Mouse (Mus musculus) MEL-GATA-1-ER (cell line): ENCODE measurements around the gene Slc30a4.

ENCODE experiments used
- DNase-seq: peaks from one replicate; pipeline ENCODE4 v3.0.0-alpha.2; 2012; ENCODE audit warnings: low read depth; ENCODE audit errors: extremely low read depth

Gene Slc30a4

DNA sequence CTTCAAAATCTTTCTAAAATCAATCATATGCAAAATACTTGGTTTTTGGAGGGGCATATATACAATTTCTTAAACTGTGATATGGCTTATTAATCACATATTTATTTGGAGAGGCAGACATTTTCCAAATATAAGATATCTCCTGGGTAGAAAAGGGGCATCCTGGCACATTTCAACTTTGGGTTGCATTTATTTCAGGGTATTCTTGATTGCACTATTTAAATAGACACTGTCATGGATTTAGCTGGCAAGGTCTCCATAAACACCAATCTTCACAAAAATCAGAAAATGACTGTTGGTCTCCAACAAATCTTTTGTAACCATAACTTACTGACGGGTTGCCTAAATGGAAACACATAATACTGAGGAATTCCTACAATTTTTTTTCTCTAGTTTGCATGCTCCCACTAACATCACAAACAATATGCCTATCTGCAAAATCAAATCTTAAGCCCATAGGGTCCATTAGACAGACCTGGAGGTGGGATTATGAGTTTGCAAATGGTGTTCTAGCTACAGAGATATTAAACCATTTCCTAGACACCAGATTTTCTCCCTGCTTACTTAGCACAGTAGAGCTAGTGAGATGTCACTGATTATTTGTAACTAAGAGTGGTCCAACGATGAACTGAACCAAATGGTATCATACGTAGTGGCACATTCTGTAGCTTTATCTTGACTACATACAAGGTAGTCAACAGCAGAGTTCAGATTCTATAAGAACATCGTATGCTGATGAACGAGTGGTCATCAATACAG lies 20.9 kb downstream of the Slc30a4 start:
- DNase-seq = no peak

DNA sequence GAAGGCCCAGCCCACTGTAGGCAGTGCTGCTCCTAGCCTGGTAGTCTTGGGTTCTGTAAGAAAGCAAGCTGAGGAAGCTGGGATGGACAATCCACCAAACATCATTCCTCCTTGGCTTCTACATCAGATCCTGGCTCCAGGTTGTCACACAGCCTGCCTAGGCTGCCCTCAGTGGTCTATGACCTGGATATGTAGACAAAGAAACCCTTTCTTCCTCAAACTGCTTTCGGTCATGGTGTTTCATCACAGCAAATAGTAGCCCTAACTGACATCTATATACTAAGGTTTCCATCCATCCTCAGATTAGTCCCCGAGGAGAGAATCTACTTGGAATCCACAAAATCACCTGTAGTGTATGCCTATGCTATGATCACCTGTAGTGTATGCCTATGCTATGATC lies 27.3 kb downstream of the Slc30a4 start:
- no peak for DNase-seq

DNA sequence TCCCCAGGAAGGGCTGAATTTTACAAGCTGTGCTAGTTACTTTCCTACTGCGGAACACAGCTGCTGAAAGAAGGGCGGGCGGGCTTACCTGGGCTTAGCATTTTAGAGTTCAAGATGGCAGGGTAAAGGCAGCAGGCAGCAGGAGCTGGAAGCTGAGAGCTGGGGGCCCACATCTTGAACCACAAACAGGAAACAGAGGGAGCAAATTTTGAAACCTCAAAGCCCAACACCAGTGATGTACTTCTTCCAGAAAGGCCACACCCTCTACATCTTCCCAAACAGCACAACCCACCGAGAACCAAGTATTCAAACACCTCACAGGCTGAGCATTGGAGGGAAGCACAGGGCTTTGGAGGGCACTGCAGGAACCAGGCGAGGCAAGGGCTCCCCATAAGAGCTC lies 29.6 kb downstream of the Slc30a4 start:
- no peak for DNase-seq

DNA sequence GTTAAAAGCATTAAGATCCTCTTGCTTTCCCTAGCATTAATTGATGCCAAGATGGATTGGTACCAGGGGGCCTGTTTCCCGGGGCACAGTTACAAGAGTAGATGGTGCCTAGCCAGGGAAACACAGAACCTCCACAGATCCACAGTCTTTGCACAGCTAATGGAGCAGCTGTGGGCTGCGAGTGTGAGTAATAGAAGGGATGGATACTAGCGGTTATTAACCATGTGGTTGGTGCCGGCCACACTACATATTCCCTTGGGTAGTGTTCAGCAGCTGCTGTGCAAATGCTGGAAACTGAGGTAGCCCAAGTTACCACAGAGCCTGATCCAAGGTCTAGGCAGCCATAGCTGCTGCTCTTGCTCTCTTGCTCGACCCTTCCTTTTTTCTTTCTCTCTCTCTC lies 30.7 kb downstream of the Slc30a4 start:
- DNase-seq = no peak

DNA sequence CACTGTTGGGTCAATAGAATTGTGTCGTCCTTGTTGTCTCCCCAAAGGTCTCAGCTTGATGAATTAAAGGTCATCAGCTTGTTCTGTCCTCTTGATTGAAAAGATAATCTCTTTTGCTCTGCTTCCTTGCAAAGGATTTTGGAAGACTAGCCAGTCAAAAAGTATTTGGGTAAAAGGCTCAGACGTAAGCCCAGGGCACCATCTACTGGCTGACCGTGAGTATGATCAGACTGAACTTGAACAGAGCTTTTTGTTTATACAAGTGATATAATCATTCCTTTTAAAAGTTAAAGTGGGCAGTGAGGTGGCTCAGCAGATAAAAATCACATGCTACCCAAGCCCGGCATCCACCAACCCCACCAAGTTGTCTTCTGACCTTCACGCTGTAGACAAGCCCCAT lies 34.6 kb downstream of the Slc30a4 start:
- no peak for DNase-seq

DNA sequence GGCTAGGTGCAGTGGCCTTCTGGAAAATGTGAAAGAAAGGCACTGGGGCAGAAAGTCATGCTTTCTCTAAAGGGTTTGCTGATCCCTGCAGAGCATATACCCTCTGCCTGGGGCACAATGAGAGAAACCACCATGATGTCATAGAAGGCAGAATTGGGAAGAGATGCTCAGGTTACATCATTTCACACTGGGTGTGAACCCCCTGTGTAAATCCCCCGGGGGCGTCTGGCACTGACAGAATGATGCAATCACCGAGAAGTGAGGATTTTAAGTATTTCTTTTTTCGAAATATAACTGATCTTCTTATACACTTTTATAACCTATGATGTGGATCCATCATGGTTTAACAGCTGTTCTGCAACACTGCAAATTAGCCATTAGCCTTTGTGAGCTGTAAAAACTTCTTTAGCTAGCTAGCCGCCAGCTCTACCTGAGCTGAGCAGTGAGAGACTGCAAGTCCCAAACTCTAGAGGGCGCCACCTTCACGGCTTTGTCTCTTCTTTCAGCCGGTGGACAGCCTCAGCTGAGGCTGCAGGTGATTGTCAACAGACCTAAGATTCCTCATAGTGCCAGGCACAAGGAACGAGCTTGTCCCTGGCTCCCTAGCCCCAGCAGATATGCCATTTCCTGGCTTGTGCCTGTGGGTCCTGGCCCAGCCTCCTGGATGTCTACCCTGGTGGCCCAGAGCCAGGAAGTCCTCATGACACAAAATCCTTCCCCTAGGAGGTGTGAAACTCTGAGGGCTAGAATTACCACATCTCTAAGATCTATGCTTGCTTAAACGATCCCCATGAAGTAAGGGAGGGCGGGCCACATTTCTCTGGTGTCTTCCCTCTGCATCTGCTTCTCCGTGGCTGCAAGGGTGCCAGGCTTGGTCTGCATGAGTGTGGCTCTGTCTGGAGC lies 36.2 kb downstream of the Slc30a4 start:
- DNase-seq = no peak

DNA sequence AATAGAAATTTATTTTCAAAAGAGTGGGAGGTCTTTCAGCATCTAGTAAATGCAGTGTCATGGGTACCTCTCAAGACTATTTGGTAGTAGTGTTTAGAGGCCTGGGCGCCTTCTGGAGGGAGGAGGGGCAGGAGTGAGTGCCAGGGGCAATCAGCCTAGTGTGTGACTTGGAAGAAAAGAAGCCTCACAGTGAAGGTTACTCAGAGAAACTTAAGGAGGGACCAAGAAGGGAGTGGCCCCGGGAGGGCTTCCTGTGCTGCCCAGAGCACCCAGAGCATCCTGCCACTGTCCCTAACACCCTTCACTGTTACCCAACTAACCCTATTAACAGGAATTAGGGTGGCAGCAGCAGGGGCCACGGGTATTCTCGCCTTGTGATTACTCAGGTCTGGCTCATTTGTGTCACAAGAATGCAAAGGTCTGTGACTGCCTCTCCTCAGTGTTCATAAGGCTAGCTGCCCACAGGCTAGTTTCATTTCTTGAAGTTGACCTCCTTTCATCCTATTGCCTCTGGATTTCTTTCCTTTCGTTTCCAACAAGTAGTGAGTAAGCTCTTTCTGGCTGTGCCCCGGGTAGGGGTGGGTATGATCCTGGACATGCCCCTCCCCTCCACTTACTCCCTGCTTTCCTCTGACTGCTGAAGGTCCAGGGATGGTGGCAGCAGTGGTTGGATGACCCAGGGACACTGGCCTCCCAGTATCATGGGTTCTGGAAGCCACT lies 37.0 kb downstream of the Slc30a4 start:
- no peak for DNase-seq

DNA sequence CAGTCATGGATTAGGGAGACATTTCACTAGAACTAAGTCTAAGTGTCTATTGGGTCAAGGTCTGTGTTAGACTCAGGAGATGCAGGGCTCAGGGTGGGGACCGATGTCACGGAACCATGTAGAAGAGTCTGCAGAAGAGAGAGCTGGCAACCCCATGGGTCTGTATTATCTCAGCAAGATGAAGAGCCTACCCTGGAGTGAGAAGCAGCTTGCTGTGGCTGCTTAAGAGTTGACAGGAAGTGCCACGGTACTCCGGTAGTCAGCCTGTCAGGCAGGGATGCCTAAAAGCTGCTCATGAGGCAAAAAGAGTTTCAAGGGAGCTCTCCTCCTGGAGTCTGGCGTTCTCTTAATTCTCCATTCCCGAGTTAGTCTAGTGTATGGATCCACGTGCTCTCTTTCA lies 42.6 kb downstream of the Slc30a4 start:
- DNase-seq = no peak

DNA sequence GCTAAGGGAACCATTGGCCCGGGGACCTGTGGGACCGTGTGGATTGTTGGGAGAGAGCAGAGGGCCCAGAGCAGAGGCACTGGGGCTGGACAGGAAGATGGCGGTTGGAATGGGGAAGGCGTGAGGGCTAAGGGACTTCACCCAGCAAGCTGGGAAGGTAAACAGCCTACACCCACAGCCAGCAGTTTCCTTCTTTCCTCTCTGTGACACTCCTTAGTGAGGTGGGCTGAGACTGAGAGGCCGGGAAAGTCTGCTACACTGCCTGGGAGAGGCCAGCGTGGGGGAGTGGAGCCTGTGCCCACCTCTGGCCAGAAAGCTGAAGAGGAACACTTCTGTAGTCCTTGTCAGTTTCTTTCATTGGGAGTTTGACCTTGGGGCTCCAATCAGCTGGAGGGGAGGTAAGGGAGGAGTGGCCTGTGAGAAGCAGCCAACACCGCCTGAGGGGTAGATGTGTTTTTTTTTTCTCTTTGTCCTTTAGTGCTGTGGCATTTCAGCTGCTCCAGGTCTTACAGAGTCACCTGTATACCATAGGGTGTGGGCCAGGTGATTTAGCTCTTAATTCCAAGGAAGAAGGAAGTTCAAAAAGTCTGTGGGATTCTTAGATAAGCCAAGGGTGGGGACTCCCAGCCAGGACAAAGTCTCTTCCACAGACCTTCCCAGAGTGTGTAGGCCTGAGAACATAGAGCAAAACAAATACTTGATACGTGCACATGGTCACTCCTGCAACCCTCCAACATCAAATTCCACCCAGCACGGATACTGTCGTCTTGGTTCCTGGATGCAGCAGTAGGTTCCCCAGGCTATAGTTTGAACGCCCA lies 44.5 kb downstream of the Slc30a4 start:
- DNase-seq = no peak

DNA sequence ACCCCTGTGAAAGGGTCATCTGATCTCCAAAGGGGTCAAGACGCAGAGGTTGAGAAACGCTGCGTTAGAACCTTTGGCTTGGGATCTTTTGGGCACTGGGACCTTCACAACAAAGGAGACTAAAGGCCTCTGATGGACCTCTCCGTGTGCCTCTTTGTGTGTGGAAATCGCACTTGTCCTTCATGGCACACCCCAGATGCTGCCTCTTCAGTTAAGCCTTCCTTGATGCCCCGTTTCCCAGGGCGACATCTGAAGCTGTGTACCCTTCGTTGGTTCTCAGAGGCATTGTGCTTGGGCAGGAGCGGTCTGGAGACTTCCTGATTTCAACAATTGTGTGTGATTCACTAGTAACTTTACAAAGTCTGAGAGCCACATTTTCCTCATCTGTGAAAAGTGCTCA lies 45.7 kb downstream of the Slc30a4 start:
- DNase-seq = no peak

DNA sequence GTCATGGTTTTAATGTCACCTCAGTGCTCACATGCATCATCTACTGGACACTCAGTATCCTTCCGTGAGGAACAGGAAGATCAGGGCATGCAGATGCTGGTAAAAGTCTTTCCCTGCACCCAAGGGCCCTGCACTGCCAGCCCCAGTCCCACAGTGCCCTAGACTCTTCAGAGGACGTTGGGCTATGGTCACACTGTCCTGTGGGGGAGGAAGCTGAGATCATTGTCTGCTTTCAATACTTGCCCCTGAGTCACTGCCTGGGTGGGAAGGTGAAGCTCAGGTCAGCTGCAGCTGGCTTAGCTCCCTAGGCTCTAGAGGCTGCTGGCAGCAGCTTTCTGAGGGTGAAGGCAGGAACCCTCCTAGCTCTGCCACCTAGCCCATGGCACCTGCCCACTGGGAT lies 46.4 kb downstream of the Slc30a4 start:
- no peak for DNase-seq

DNA sequence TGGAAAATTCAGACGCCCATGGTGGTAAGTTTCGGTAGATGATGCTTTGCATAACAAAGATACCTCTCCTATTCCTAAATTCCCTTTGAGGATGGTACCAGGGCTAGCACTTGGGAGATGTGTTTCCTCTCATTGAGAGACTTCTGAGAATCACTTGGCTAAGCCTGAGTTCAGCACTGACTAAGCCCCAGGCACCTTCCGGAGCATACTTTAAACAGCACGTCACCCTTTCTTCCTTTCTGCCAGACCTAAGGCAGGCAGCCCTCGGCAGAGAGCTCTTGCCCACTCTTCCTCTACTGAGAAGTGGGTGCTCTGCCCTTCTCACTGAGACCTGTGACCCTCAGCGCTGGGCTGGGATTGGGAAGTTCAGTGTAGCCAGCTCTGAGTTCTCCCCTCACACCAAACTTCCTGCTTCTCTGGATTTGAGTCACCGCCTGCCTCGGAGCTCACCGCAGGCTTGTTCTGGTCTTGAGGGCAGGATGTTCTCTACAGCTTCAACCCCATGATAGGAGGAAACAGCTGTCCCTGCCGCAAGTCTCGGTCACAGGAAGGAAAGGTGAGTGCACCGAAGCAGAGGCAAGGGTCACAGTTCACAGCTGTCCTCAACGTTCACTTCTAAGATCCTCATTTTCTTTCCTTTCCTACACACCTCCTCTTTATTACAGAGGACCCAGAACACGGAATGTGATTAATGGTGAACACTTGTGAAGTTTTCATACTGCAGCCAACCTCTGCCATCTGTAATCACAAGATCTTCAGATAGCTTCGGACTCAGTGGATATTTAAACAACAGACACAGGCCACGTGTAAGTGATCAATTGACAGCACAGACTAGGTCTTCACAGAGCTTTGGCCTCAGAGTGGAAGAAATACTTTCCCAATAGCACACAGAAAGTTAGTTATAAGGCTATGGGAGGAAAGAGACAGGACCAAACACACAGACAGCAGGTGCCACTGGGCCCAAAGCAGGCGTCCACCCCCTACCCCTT lies 50.1 kb downstream of the Slc30a4 start:
- DNase-seq = no peak

DNA sequence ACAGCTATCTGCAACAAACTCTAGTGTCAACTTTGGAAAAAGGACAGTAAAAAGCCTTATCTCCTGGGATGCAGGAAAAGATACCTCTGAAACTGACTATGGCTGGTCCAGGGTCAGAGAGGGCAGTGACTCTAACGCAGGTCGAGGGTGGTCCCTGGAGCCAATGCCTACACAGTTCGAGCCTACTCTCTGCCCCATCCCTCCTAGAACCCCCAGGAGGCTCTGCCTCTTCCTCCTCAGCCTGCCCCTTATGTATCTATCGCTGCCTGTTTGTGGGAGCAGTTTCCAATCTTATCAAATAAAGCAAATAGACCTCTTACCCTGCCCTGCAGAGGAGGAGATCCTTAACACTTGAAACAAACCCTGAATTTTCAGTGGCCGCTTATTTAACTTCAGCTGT lies 63.8 kb downstream of the Slc30a4 start:
- DNase-seq = no peak

DNA sequence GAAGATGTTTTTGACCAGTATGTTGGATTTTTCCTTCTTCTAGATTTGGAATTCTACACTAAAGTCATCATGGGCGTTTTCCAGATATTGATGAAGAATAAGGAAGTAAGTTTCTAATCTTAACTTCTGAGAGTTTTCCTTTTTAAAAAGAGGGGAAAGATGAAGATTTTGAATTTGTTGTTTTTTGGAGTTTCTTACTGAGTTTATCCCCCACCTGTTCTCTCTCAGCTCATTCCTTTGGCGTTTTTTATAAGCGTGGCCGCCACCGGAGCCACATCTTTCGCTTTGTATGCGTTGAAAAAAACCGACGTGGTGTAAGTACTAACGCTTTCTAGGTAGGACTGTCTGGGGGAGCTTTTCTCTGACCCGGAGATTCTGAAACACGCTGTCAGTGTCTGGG lies 64.4 kb downstream of the Slc30a4 start:
- no peak for DNase-seq

DNA sequence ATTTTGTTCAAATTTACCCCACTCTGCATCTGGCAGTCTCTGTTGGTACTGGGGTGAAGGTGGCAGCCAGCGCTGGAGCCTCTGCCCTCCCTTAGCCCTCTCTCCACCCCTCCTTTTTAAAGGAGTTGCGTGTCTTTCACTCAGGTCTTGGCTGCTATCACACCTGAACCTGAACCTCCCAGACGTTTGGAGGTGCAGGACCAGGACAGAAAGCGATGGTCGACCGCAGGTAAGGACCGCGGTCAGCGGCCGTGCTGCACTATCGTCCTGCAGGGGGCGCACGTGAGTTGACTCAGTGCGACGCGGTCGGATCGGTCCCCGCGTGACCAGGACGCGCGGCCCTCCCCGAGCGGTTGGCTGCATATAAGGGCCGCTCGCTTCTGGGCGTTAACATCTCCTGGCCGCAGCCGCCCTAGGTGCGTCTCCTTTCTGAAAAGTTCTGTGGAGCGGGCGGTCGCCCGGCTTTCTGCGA lies 64.9 kb downstream of the Slc30a4 start:
- no peak for DNase-seq

DNA sequence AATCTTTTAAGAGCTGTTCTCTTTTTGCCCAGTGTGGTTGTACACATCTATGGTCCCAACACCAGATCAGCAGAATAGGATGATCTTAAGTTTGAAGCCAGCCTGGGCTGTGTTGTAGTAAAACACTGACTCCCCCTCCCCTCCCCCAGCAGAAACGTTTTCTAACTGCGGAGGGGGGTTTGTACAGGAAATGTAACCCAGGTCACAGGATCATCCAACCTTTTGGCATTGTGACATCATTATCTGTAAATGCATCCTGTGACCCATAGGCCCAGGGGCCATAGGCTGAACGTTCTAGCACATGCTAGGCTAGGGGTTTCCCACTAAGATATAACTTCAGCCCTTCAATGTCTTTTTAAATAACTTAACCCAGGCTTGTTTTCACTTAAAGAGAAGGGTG lies 65.8 kb downstream of the Slc30a4 start, which contains the start of gene AA467197:
Gene AA467197, plus strand, starts transcription at position 301 of the 400 bp plus-strand sequence.
- DNase-seq = no peak
